Mouse (Mus musculus) embryonic fibroblast, embryonic 13.5 days (primary cell): ENCODE results near the gene Actr6.

Source experiments
- CTCF ChIP-seq: IDR thresholded peaks from 2 replicates; pipeline ENCODE4 v1.5.1; 2011; ENCODE audit warnings: mild to moderate bottlenecking, control low read depth, low read length, moderate library complexity, borderline replicate concordance; ENCODE audit not compliant: insufficient read depth
- POLR2A ChIP-seq: IDR thresholded peaks from 2 replicates; pipeline ENCODE4 v1.6.1; 2011; ENCODE audit warnings: low read depth, mild to moderate bottlenecking, control low read depth, low read length, moderate library complexity

DNA sequence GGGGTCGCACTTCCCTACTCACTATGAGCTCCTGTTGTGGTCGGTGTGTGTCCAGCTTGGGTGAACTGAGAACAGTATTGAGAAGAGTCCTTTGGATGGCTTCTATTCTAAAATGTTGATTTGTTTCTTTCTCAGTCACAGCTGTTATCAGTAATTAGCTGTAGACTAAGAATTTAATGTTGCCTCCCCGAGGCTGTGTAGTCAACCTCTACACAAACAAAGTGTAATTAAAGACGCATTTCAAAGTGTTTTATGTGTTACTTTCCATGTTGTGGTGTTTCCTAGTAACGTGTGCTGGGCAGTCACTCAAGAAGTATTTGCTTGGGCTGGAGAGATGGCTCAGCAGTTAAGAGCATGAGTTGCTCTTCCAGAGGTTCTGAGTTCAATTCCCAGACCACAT, 28.7 kb upstream of the Actr6 start:
- no peak for TF ChIP-seq CTCF
- TF ChIP-seq POLR2A, result no peak
